Comparison of ENCODE assay signal across 10 mouse cellular contexts in the genomic region with DNA sequence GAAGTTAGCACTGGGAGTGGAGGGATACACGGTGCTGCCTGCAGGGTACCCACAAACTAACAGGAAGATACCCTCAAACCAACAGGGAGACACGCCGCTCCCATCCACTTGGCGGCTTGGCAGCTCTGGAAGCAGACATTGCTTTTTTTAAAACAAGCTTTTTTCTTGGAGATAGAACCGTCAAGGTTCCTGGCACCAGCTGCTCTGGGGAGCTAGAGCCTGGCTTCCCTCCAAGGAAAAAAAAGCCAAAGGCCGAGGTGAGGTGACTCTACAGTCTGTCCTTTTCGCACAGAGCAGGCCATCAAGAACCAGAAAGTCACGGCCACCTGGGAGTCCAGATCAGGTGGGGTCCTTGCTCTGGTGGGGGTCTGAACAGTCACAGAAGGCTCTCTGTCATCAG.
DNase-seq lines count a peak whose midpoint lies in the region; ATAC-seq and TF ChIP-seq lines count a peak whose summit lies in the region.
"Had no signal": no experiment of that assay in that cellular context is flagged by ENCODE, and none has a peak within 500 bp of the region (broad histone marks: within the 10 kb centered on the region; RNA-seq: fewer than 3 reads in every experiment).

No protein-coding gene starts in this region.

- H3K4me1 ChIP-seq in kidney, adult 2 months (ENCODE audit: control insufficient read depth, insufficient read depth, low read length) = peaks cover 12% of the 10 kb centered on the region
- peaks cover 31% of the 10 kb centered on the region for H3K4me1 ChIP-seq in kidney, embryonic 16.5 days (ENCODE audit: insufficient read depth, low read length)

- H3K36me3 ChIP-seq in kidney, adult 2 months (ENCODE audit: control insufficient read depth, insufficient read depth, low read length) = no peaks in the 10 kb centered on the region
- H3K36me3 ChIP-seq in kidney, embryonic 16.5 days (ENCODE audit: insufficient read depth, low read length) = no peaks in the 10 kb centered on the region
- H3K36me3 ChIP-seq: embryonic facial prominence, embryonic 15.5 days; liver, embryonic 13.5 days had no signal

- H3K4me3 ChIP-seq in kidney, adult 2 months (ENCODE audit: insufficient read depth, low read depth, low read length) = no peak overlapping the region
- no peak overlapping the region for H3K4me3 ChIP-seq in kidney, embryonic 16.5 days (ENCODE audit: low read length)
- no peak overlapping the region for H3K4me3 ChIP-seq in gastrocnemius, adult 2 months
- H3K4me3 ChIP-seq: embryonic facial prominence, embryonic 15.5 days; liver, embryonic 13.5 days had no signal

- TF ChIP-seq CTCF in kidney, adult 2 months (conservative IDR thresholded peaks at IDR 0.05; ENCODE audit: insufficient read depth, insufficient read length, low read depth, low read length) = no peak
- TF ChIP-seq CTCF in gastrocnemius, adult 2 months (IDR thresholded peaks at IDR 0.05) = no peak

- no peak overlapping the region for H3K27ac ChIP-seq in kidney, adult 2 months (ENCODE audit: insufficient read depth, low read depth, low read length)
- H3K27ac ChIP-seq in kidney, embryonic 16.5 days (ENCODE audit: low read length) = no peak overlapping the region
- no peak overlapping the region for H3K27ac ChIP-seq in gastrocnemius, adult 2 months
- H3K27ac ChIP-seq: embryonic facial prominence, embryonic 15.5 days; liver, embryonic 13.5 days had no signal

- 24% methylated on average over 8 of the region's 8 CpGs for WGBS in kidney, adult 2 months
- WGBS in kidney, embryonic 16.5 days = 41% methylated on average over 8 of the region's 8 CpGs

- H3K9ac ChIP-seq in kidney, embryonic 16.5 days (replicated peaks; ENCODE audit: low read length) = no peak overlapping the region
- H3K9ac ChIP-seq: embryonic facial prominence, embryonic 15.5 days; liver, embryonic 13.5 days had no signal

- no peaks in the 10 kb centered on the region for H3K27me3 ChIP-seq in kidney, adult 2 months (replicated peaks; ENCODE audit: control insufficient read depth, insufficient read depth, low read length)
- H3K27me3 ChIP-seq in kidney, embryonic 16.5 days (ENCODE audit: insufficient read depth, low read length) = no peaks in the 10 kb centered on the region
- H3K27me3 ChIP-seq: embryonic facial prominence, embryonic 15.5 days had no signal

- intact Hi-C loops in gastrocnemius, adult 2 months (cut with DNase I) = no loop called here

- H3K4me2 ChIP-seq in kidney, embryonic 16.5 days (replicated peaks; ENCODE audit: low read depth, low read length) = no peak overlapping the region
- H3K4me2 ChIP-seq: embryonic facial prominence, embryonic 15.5 days; liver, embryonic 13.5 days had no signal

- no peak for TF ChIP-seq POLR2A in kidney, adult 2 months (IDR thresholded peaks at IDR 0.05; ENCODE audit: low read depth, low read length)

- DNase-seq in kidney, adult 2 months = peak; percentile 79
- DNase-seq in adrenal gland, adult (ENCODE audit: inconsistent age in 2 of 2, low spot score in 1 of 2) = peak; percentile 78 to 94
- DNase-seq in adrenal gland, postnatal 36 days = peak; percentile 78 to 79
- peak; percentile 57 for DNase-seq in heart, postnatal 4 days
- DNase-seq in gastrocnemius, adult 2 months = no peak
- no peak for DNase-seq in gastrocnemius, postnatal 25 days
- DNase-seq in spleen, postnatal 36 days (ENCODE audit: low spot score in 2 of 2) = no peak
- DNase-seq: liver, embryonic 13.5 days had no signal

- H3K9me3 ChIP-seq in kidney, embryonic 16.5 days (ENCODE audit: low read length) = no peaks in the 10 kb centered on the region
- H3K9me3 ChIP-seq: embryonic facial prominence, embryonic 15.5 days; liver, embryonic 13.5 days had no signal

- no peak for ATAC-seq in kidney, embryonic 16.5 days (ENCODE audit: low FRiP score, low TSS enrichment)

Comparison
In these comparisons a context has a peak if more than half of its experiments do, and no peak if none do; other contexts are left out.
1. DNase-seq: peak in kidney, adult 2 months (single experiment), adrenal gland, adult (2 of 2), adrenal gland, postnatal 36 days (2 of 2) and heart, postnatal 4 days (single experiment); none in gastrocnemius, adult 2 months (single experiment), gastrocnemius, postnatal 25 days (single experiment) and spleen, postnatal 36 days (0 of 2).